Mouse (Mus musculus): ENCODE results near the gene 2210407C18Rik. TPM values are rescaled to one million over a fixed set of nuclear protein-coding genes. Genes with fewer than 3 reads are reported as not detected.
A peak's percentile ranks its signal among the peaks of the same experiment; 100 is the strongest.

2210407C18Rik gene
- total RNA-seq, 2 experiments from 2014 or later = not detected

GRCm38 (mm10) chr11:58602800-58603560 is 12.9 kb downstream of the 2210407C18Rik start:
- no peak for DNase-seq (ENCODE audit: extremely low spot score in 1 of 2, low spot score in 1 of 2)

GRCm38 (mm10) chr11:58602062-58602461 is 13.8 kb downstream of the 2210407C18Rik start:
- no peak for DNase-seq (ENCODE audit: extremely low spot score in 1 of 2, low spot score in 1 of 2)

GRCm38 (mm10) chr11:58597837-58598236 is 18.0 kb downstream of the 2210407C18Rik start:
- no peak for DNase-seq (ENCODE audit: extremely low spot score in 1 of 2, low spot score in 1 of 2)

GRCm38 (mm10) chr11:58594814-58595213 is 21.1 kb downstream of the 2210407C18Rik start, which contains the start of gene Olfr324:
Gene Olfr324, plus strand, starts transcription at chr11:58595114.
- DNase-seq (ENCODE audit: extremely low spot score in 1 of 2, low spot score in 1 of 2) = no peak

GRCm38 (mm10) chr11:58588620-58589250 is 27.1 kb downstream of the 2210407C18Rik start:
- no peak for DNase-seq (ENCODE audit: extremely low spot score in 1 of 2, low spot score in 1 of 2)

GRCm38 (mm10) chr11:58587898-58588348 is 28.0 kb downstream of the 2210407C18Rik start:
- peak; percentile 17 to 66 for DNase-seq (ENCODE audit: extremely low spot score in 1 of 2, low spot score in 1 of 2)

GRCm38 (mm10) chr11:58578636-58579035 is 37.2 kb downstream of the 2210407C18Rik start:
- DNase-seq (ENCODE audit: extremely low spot score in 1 of 2, low spot score in 1 of 2) = peak in 1 of 2 experiments; percentile 7

GRCm38 (mm10) chr11:58577430-58577829 is 38.4 kb downstream of the 2210407C18Rik start, which contains the start of gene Olfr325:
Gene Olfr325, plus strand, starts transcription at chr11:58577730.
- no peak for DNase-seq (ENCODE audit: extremely low spot score in 1 of 2, low spot score in 1 of 2)

GRCm38 (mm10) chr11:58570405-58570804 is 45.5 kb downstream of the 2210407C18Rik start, which contains the start of gene Olfr224:
Gene Olfr224, minus strand, starts transcription at chr11:58570553.
- no peak for DNase-seq (ENCODE audit: extremely low spot score in 1 of 2, low spot score in 1 of 2)

Other genes starting within 250 kb of the 2210407C18Rik start
- gene Lypd8, start 237.0 kb downstream of the 2210407C18Rik start, total RNA-seq (2021) = under 1 TPM in 1 of 2 experiments, not detected in 1; 0.25 TPM
- not detected for gene 1810065E05Rik, start 195.0 kb downstream of the 2210407C18Rik start, total RNA-seq (2021)
- not detected for gene Gm12253, start 183.5 kb downstream of the 2210407C18Rik start, total RNA-seq (2021)
- gene Lypd9, start 163.2 kb downstream of the 2210407C18Rik start, total RNA-seq (2021) = not detected
- not detected for gene Olfr30, start 153.8 kb downstream of the 2210407C18Rik start, total RNA-seq (2021)
- gene Olfr332, start 123.5 kb downstream of the 2210407C18Rik start, total RNA-seq (2021) = not detected
- not detected for gene Olfr331, start 113.5 kb downstream of the 2210407C18Rik start, total RNA-seq (2021)
- not detected for gene Olfr330, start 81.2 kb downstream of the 2210407C18Rik start, total RNA-seq (2021)
- not detected for gene Olfr329-ps, start 69.7 kb downstream of the 2210407C18Rik start, total RNA-seq (2021)
- gene Olfr328, start 60.4 kb downstream of the 2210407C18Rik start, total RNA-seq (2021) = under 1 TPM in 1 of 2 experiments, not detected in 1; 0.12 TPM
- gene Olfr224, start 45.5 kb downstream of the 2210407C18Rik start, total RNA-seq (2021) = not detected
- gene Olfr325, start 38.3 kb downstream of the 2210407C18Rik start, total RNA-seq (2021) = not detected
- gene Olfr324, start 21.0 kb downstream of the 2210407C18Rik start, total RNA-seq (2021) = not detected
- gene Olfr323, start 14.4 kb upstream of the 2210407C18Rik start, total RNA-seq (2021) = not detected
- gene Trim58, start 24.4 kb upstream of the 2210407C18Rik start, total RNA-seq (2021) = under 1 TPM in 1 of 2 experiments, not detected in 1; 0.15 TPM
- gene Olfr322, start 42.7 kb upstream of the 2210407C18Rik start, total RNA-seq (2021) = not detected
- not detected for gene Olfr320, start 65.0 kb upstream of the 2210407C18Rik start, total RNA-seq (2021)
- not detected for gene Olfr319, start 83.1 kb upstream of the 2210407C18Rik start, total RNA-seq (2021)
- gene Olfr318, start 107.9 kb upstream of the 2210407C18Rik start, total RNA-seq (2021) = under 1 TPM in 1 of 2 experiments, not detected in 1; 0.09 TPM
- gene Olfr317, start 123.1 kb upstream of the 2210407C18Rik start, total RNA-seq (2021) = under 1 TPM; 0.10 to 0.33 TPM
- gene Olfr316, start 136.7 kb upstream of the 2210407C18Rik start, total RNA-seq (2021) = under 1 TPM; 0.31 to 0.34 TPM
- gene Olfr315, start 157.1 kb upstream of the 2210407C18Rik start, total RNA-seq (2021) = not detected
- not detected for gene Olfr314, start 166.9 kb upstream of the 2210407C18Rik start, total RNA-seq (2021)
- gene Fam183b, start 185.9 kb upstream of the 2210407C18Rik start, total RNA-seq (2021) = 1 to 10 TPM; 5.9 to 7.2 TPM
- not detected for gene Olfr313, start 198.9 kb upstream of the 2210407C18Rik start, total RNA-seq (2021)
- gene Olfr312, start 213.2 kb upstream of the 2210407C18Rik start, total RNA-seq (2021) = not detected
- gene Olfr311, start 223.2 kb upstream of the 2210407C18Rik start, total RNA-seq (2021) = not detected
- gene Gm12258, start 231.1 kb upstream of the 2210407C18Rik start, total RNA-seq (2021) = 10 to 100 TPM; 17.9 to 20.3 TPM

Measured in layer of hippocampus, postnatal 25 days (tissue).